Mouse (Mus musculus) limb, embryonic 14.5 days (tissue): Measurements from ENCODE around the gene P3h1. TPM values are rescaled to one million over a fixed set of nuclear protein-coding genes. Genes with fewer than 3 reads are reported as not detected.

ENCODE experiments used
- ATAC-seq: fragments of 200-750 bp; cut with Nextera tagmentation; 2 replicates; pipeline ENCODE4 v1.8.0; 2017; ENCODE audit warnings: low read depth, moderate number of reproducible peaks, moderate TSS enrichment; ENCODE audit not compliant: low FRiP score
- DNase-seq: peaks from one replicate; pipeline ENCODE4 v3.0.0-alpha.2; 2015; ENCODE audit warnings: low spot score
- H3K27ac ChIP-seq: fragments of 300-500 bp; sonication (generic); replicated peaks from 2 replicates; pipeline ENCODE4 v1.5.1; 2014; ENCODE audit warnings: low read depth, mild to moderate bottlenecking, low read length, moderate library complexity, mixed read lengths
- H3K27me3 ChIP-seq: fragments of 300-500 bp; sonication (generic); 2 replicates; pipeline ENCODE4 v1.6.1; 2014; ENCODE audit warnings: low read length, mixed read lengths; ENCODE audit not compliant: control insufficient read depth, insufficient read depth
- H3K36me3 ChIP-seq: fragments of 300-500 bp; sonication (generic); 2 replicates; pipeline ENCODE4 v1.6.1; 2014; ENCODE audit warnings: mild to moderate bottlenecking, low read length, moderate library complexity, mixed read lengths; ENCODE audit not compliant: control insufficient read depth, insufficient read depth
- H3K4me1 ChIP-seq: fragments of 300-500 bp; sonication (generic); 2 replicates; pipeline ENCODE4 v1.6.1; 2014; ENCODE audit warnings: antibody characterized with exemption, low read length, mixed read lengths; ENCODE audit not compliant: control insufficient read depth, insufficient read depth
- H3K4me2 ChIP-seq: fragments of 300-500 bp; sonication (generic); replicated peaks from 2 replicates; pipeline ENCODE4 v1.6.1; 2014; ENCODE audit warnings: low read depth, mild to moderate bottlenecking, low read length, moderate library complexity; ENCODE audit not compliant: severe bottlenecking
- H3K4me3 ChIP-seq: fragments of 300-500 bp; sonication (generic); replicated peaks from 2 replicates; pipeline ENCODE4 v1.5.1; 2014; ENCODE audit warnings: low read length
- H3K9ac ChIP-seq: fragments of 300-500 bp; sonication (generic); 2 replicates; pipeline ENCODE4 v1.6.1; 2014; ENCODE audit warnings: mild to moderate bottlenecking, low read depth, low read length, moderate library complexity; ENCODE audit not compliant: severe bottlenecking
- H3K9me3 ChIP-seq: fragments of 300-500 bp; sonication (generic); 2 replicates; pipeline ENCODE4 v1.6.1; 2016; ENCODE audit warnings: low read length; ENCODE audit not compliant: control insufficient read depth
- POLR2A ChIP-seq: fragments of 200-500 bp; IDR thresholded peaks from 2 replicates; pipeline ENCODE4 v1.8.0; 2012; ENCODE audit warnings: inconsistent platforms, mild to moderate bottlenecking, moderate library complexity, borderline replicate concordance; ENCODE audit not compliant: insufficient read depth, insufficient read length; ENCODE audit errors: extremely low read depth
- WGBS: fragments of 180-500 bp; shearing (Covaris S2); extraction: QIAGEN DNeasy Blood & Tissue Kit; methylation state at CpG from one replicate; pipeline ENCODE4 v1.1.7; 2014; 5-methylcytosine and 5-hydroxymethylcytosine counted together
- polyA plus RNA-seq, 2 experiments: library from polyadenylated mRNA; depleted of rRNA in 1 of 2; stranded (reverse) in 1 of 2; unstranded in 1 of 2; fragments of >200 nt; fragmentation: Nextera tagmentation in 1 of 2; extraction: Ambion mirVana in 1 of 2; gene quantifications; 2 replicates each; pipeline versions ENCODE4 v1.2.1 to v1.2.3; 2012 to 2014

Gene P3h1
- polyA plus RNA-seq, 2 experiments = 98.0 to 162 TPM

- TF ChIP-seq POLR2A = no peak
- WGBS = 12% methylated on average over 13 of the region's 18 CpGs
- no peak for ATAC-seq
- H3K9ac ChIP-seq = peak overlapping the region; percentile 90
- no peak for DNase-seq
- no peaks in the 10 kb centered on the region for H3K27me3 ChIP-seq
- no peaks in the 10 kb centered on the region for H3K9me3 ChIP-seq
- H3K4me3 ChIP-seq = peak overlapping the region; percentile 83
- peak overlapping the region; percentile 71 for H3K4me2 ChIP-seq
- peaks cover 19% of the 10 kb centered on the region for H3K36me3 ChIP-seq
- peaks cover 5% of the 10 kb centered on the region for H3K4me1 ChIP-seq
- peak overlapping the region; percentile 86 for H3K27ac ChIP-seq
Observed at GRCm38 (mm10) chr4:119195582-119196320, 37.0 kb upstream of the P3h1 start.

- no peak for TF ChIP-seq POLR2A
- Histone ChIP-seq H3K36me3 (peaks cover 30% of the 10 kb centered on the region), H3K9me3 (no peaks in the 10 kb centered on the region), H3K27ac (no peak overlapping the region), H3K9ac (no peak overlapping the region), H3K4me2 (no peak overlapping the region), H3K4me1 (peaks cover 5% of the 10 kb centered on the region), H3K4me3 (no peak overlapping the region), H3K27me3 (no peaks in the 10 kb centered on the region)
- DNase-seq (no peak), ATAC-seq (no peak)
- WGBS = 66% methylated on average over 6 of the region's 6 CpGs
Observed at GRCm38 (mm10) chr4:119198105-119198504, 34.6 kb upstream of the P3h1 start.

GRCm38 (mm10) chr4:119204672-119205071 is 28.0 kb upstream of the P3h1 start:
- ATAC-seq (peak; percentile 74), DNase-seq (peak; percentile 79)
- Histone ChIP-seq H3K4me3 (no peak overlapping the region), H3K27me3 (no peaks in the 10 kb centered on the region), H3K9me3 (no peaks in the 10 kb centered on the region), H3K36me3 (peaks cover 20% of the 10 kb centered on the region), H3K9ac (no peak overlapping the region), H3K27ac (no peak overlapping the region), H3K4me2 (no peak overlapping the region), H3K4me1 (no peaks in the 10 kb centered on the region)
- 17% methylated on average over 8 of the region's 8 CpGs for WGBS
- TF ChIP-seq POLR2A = no peak

- H3K27me3 ChIP-seq = no peaks in the 10 kb centered on the region
- no peak overlapping the region for H3K4me3 ChIP-seq
- no peak overlapping the region for H3K9ac ChIP-seq
- DNase-seq (no peak), ATAC-seq (no peak)
- no peaks in the 10 kb centered on the region for H3K36me3 ChIP-seq
- H3K4me2 ChIP-seq = no peak overlapping the region
- no peak overlapping the region for H3K27ac ChIP-seq
- TF ChIP-seq POLR2A = no peak
- 68% methylated on average over 7 of the region's 8 CpGs for WGBS
- H3K4me1 ChIP-seq = 0 out of 2 replicates have a peak, but pooled peaks cover 4% of the 10 kb centered on the region
- H3K9me3 ChIP-seq = no peaks in the 10 kb centered on the region
Observed at GRCm38 (mm10) chr4:119216667-119217066, 16.0 kb upstream of the P3h1 start.

- ATAC-seq = no peak
- 13% methylated on average over 11 of the region's 11 CpGs for WGBS
- H3K27ac ChIP-seq = no peak within 1 kb of the TSS
Observed at GRCm38 (mm10) chr4:119218169-119218568, 14.5 kb upstream of the P3h1 start, which contains the start of gene Tmem269. TSS of gene Tmem269 (minus strand) at chr4:119218217.

More at GRCm38 (mm10) chr4:119218169-119218568, 14.5 kb upstream of the P3h1 start, which contains the start of gene Tmem269:
- no peak for DNase-seq
- Histone ChIP-seq H3K9ac (no peak within 1 kb of the TSS), H3K36me3 (no peaks in the 10 kb centered on the region; the same call in 1 of the 2 replicates), H3K9me3 (no peaks in the 10 kb centered on the region), H3K4me3 (no peak within 1 kb of the TSS), H3K4me2 (no peak within 1 kb of the TSS), H3K27me3 (no peaks in the 10 kb centered on the region), H3K4me1 (0 out of 2 replicates have a peak, but pooled peaks cover 4% of the 10 kb centered on the region)
- TF ChIP-seq POLR2A = no peak
